Mouse (Mus musculus) liver, embryonic 14.5 days (tissue): ENCODE measurements around the gene Fam89b.

Experiments used
- CTCF ChIP-seq: IDR thresholded peaks from 2 replicates; pipeline ENCODE4 v1.5.1; 2016; ENCODE audit warnings: antibody characterized with exemption, low read depth, control low read depth
- EP300 ChIP-seq: IDR thresholded peaks from 2 replicates; pipeline ENCODE4 v1.6.1; 2016; ENCODE audit warnings: antibody characterized with exemption, low read depth

DNA sequence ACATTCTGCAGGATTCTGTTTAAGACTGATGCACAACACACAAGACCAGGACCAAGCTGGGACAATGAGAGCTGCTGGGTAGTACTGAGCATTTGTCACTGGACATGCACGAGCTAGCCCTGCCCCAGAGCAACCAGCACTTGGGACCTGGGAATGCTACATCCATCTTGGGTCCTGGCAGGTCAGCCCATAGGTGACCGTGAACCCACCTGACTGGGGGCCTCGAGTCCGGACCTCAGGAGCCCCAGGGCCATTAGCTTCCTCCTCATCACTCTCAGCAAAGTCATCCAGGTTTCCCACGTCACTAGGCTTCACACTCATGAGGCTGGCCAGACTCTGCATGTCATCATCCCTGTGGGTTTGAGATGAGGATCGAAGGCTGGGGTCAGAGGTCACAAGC, 8.2 kb downstream of the Fam89b start:
- no peak for TF ChIP-seq CTCF
- no peak for TF ChIP-seq EP300
